23 mouse cellular contexts compared by ENCODE assay signal in genomic region chr6:87451771-87452170, GRCm38 (mm10). TPM values are rescaled to one million over a fixed set of nuclear protein-coding genes. Genes with fewer than 3 reads are reported as not detected.
DNase-seq lines count a peak whose midpoint lies in the region; ATAC-seq and TF ChIP-seq lines count a peak whose summit lies in the region.
"Had no signal": no experiment of that assay in that cellular context is flagged by ENCODE, and none has a peak within 500 bp of the region (broad histone marks: within the 10 kb centered on the region; RNA-seq: fewer than 3 reads in every experiment).

No protein-coding gene starts in this region.

- H3K4me1 ChIP-seq in kidney, adult 2 months (ENCODE audit: control insufficient read depth, insufficient read depth, low read length): no peaks in the 10 kb centered on the region
- 0 out of 2 replicates have a peak, but pooled peaks cover 6% of the 10 kb centered on the region for H3K4me1 ChIP-seq in kidney, embryonic 15.5 days
- no peaks in the 10 kb centered on the region for H3K4me1 ChIP-seq in midbrain, embryonic 11.5 days (ENCODE audit: control insufficient read depth, insufficient read depth, low read length)
- H3K4me1 ChIP-seq: embryonic facial prominence, embryonic 10.5 days; embryonic facial prominence, embryonic 13.5 days; forebrain, embryonic 12.5 days; forebrain, embryonic 15.5 days; hindbrain, embryonic 10.5 days; hindbrain, embryonic 13.5 days had no signal

- TF ChIP-seq CTCF in kidney, adult 2 months (conservative IDR thresholded peaks at IDR 0.05; ENCODE audit: insufficient read depth, insufficient read length, low read depth, low read length): no peak
- no peak for TF ChIP-seq CTCF in Patski (IDR thresholded peaks at IDR 0.05)

- peak; percentile 49 for DNase-seq in kidney, adult 2 months
- peak; percentile 19 for DNase-seq in Patski (ENCODE audit: low read depth, low spot score)
- peak; percentile 29 for DNase-seq in kidney, postnatal 10 days
- peak; percentile 38 to 67 for DNase-seq in kidney, postnatal 36 days
- DNase-seq in midbrain, embryonic 11.5 days (ENCODE audit: low spot score, missing footprints): no peak
- no peak for DNase-seq in cerebellum, adult 9-10 months
- DNase-seq: cerebellum, adult 2 months; cerebellum, postnatal 36 days; embryo, embryonic 11 days; gastrocnemius, postnatal 25 days had no signal

- 23% methylated on average over 3 of the region's 3 CpGs for WGBS in kidney, adult 2 months
- 42% methylated on average over 3 of the region's 3 CpGs for WGBS in kidney, embryonic 15.5 days
- WGBS in midbrain, embryonic 11.5 days: 81% methylated on average over 3 of the region's 3 CpGs

- TF ChIP-seq POLR2A in kidney, adult 2 months (IDR thresholded peaks at IDR 0.05; ENCODE audit: low read depth, low read length): no peak

- no peak overlapping the region for H3K4me3 ChIP-seq in kidney, adult 2 months (ENCODE audit: insufficient read depth, low read depth, low read length)
- no peak overlapping the region for H3K4me3 ChIP-seq in kidney, embryonic 15.5 days (replicated peaks)
- H3K4me3 ChIP-seq in midbrain, embryonic 11.5 days (ENCODE audit: low read depth, low read length): no peak overlapping the region
- H3K4me3 ChIP-seq: embryonic facial prominence, embryonic 10.5 days; embryonic facial prominence, embryonic 13.5 days; erythroblast, embryonic 14.5 days; forebrain, embryonic 12.5 days; forebrain, embryonic 15.5 days; hindbrain, embryonic 10.5 days; hindbrain, embryonic 13.5 days had no signal

- no peaks in the 10 kb centered on the region for H3K27me3 ChIP-seq in kidney, adult 2 months (replicated peaks; ENCODE audit: control insufficient read depth, insufficient read depth, low read length)
- H3K27me3 ChIP-seq in kidney, embryonic 15.5 days: no peaks in the 10 kb centered on the region
- peaks cover 32% of the 10 kb centered on the region for H3K27me3 ChIP-seq in Patski
- no peaks in the 10 kb centered on the region for H3K27me3 ChIP-seq in midbrain, embryonic 11.5 days (ENCODE audit: control insufficient read depth, insufficient read depth, low read length)
- H3K27me3 ChIP-seq: embryonic facial prominence, embryonic 13.5 days; forebrain, embryonic 12.5 days; forebrain, embryonic 15.5 days; hindbrain, embryonic 13.5 days had no signal

- no peaks in the 10 kb centered on the region for H3K9me3 ChIP-seq in kidney, embryonic 15.5 days (replicated peaks)
- H3K9me3 ChIP-seq in midbrain, embryonic 11.5 days (ENCODE audit: control insufficient read depth, low read length): no peaks in the 10 kb centered on the region
- H3K9me3 ChIP-seq: embryonic facial prominence, embryonic 10.5 days; embryonic facial prominence, embryonic 13.5 days; forebrain, embryonic 12.5 days; forebrain, embryonic 15.5 days; hindbrain, embryonic 10.5 days; hindbrain, embryonic 13.5 days had no signal

- CTCF ChIA-PET in Patski (lab: Charles Lee): interaction anchor here (1.0 to 1.6 kb wide), 8 partner anchors 15 to 77 kb away, joined by 3 to 6 read pairs (median 4); no protein-coding TSS in a partner anchor

- no peak overlapping the region for H3K4me2 ChIP-seq in kidney, embryonic 15.5 days
- no peak overlapping the region for H3K4me2 ChIP-seq in midbrain, embryonic 11.5 days
- H3K4me2 ChIP-seq: embryonic facial prominence, embryonic 13.5 days; forebrain, embryonic 12.5 days; forebrain, embryonic 15.5 days; heart, embryonic 11.5 days; hindbrain, embryonic 13.5 days had no signal

- in situ Hi-C loops in Patski (cut with MboI; ENCODE audit: low pct_unique_long_range_greater_than_20kb): loop anchor here (5.0 kb wide), 1 partner anchor 54 kb away; no protein-coding TSS in a partner anchor

- no peak for ATAC-seq in kidney, embryonic 15.5 days (replicated peaks; ENCODE audit: low FRiP score)
- peak; percentile 12 for ATAC-seq in Patski
- ATAC-seq in midbrain, embryonic 11.5 days (ENCODE audit: low FRiP score): no peak
- ATAC-seq: forebrain, embryonic 15.5 days; hindbrain, embryonic 16.5 days had no signal

- POLR2A ChIA-PET in Patski (lab: Charles Lee): no interaction called here

- no peak overlapping the region for H3K27ac ChIP-seq in kidney, adult 2 months (ENCODE audit: insufficient read depth, low read depth, low read length)
- H3K27ac ChIP-seq in kidney, embryonic 15.5 days: no peak overlapping the region
- no peak overlapping the region for H3K27ac ChIP-seq in midbrain, embryonic 11.5 days (ENCODE audit: low read depth, low read length)
- H3K27ac ChIP-seq: embryonic facial prominence, embryonic 10.5 days; embryonic facial prominence, embryonic 13.5 days; forebrain, embryonic 12.5 days; forebrain, embryonic 15.5 days; hindbrain, embryonic 10.5 days; hindbrain, embryonic 13.5 days had no signal

- no peaks in the 10 kb centered on the region for H3K36me3 ChIP-seq in kidney, adult 2 months (ENCODE audit: control insufficient read depth, insufficient read depth, low read length)
- H3K36me3 ChIP-seq in kidney, embryonic 15.5 days: no peaks in the 10 kb centered on the region
- H3K36me3 ChIP-seq in midbrain, embryonic 11.5 days (ENCODE audit: control insufficient read depth, insufficient read depth, low read length): no peaks in the 10 kb centered on the region
- H3K36me3 ChIP-seq: embryonic facial prominence, embryonic 10.5 days; embryonic facial prominence, embryonic 13.5 days; forebrain, embryonic 12.5 days; forebrain, embryonic 15.5 days; hindbrain, embryonic 10.5 days; hindbrain, embryonic 13.5 days had no signal

- no peak overlapping the region for H3K9ac ChIP-seq in kidney, embryonic 15.5 days
- H3K9ac ChIP-seq in midbrain, embryonic 11.5 days (ENCODE audit: low read length): no peak overlapping the region
- H3K9ac ChIP-seq: embryonic facial prominence, embryonic 13.5 days; forebrain, embryonic 12.5 days; forebrain, embryonic 15.5 days; hindbrain, embryonic 13.5 days had no signal

RNA-seq across cellular contexts. Expression of gene Bmp10, which starts 23.0 kb away (rescaled TPM):
- not detected in 2 replicates for polyA plus RNA-seq in kidney, adult 2 months (2012; rRNA removed)
- polyA plus RNA-seq in kidney, embryonic 15.5 days (2015; fragmentation: Nextera tagmentation; extraction: Ambion mirVana): not detected in 2 replicates
- polyA plus RNA-seq in Patski (2021): not detected
- polyA plus RNA-seq in midbrain, embryonic 11.5 days (2014; fragmentation: Nextera tagmentation; extraction: Ambion mirVana): not detected in 2 replicates
- polyA plus RNA-seq: C2C12; CD4-positive, CD25-positive, alpha-beta regulatory T cell, adult 4 months; cerebellum, adult 2 months; cortical plate, adult 2 months; embryonic facial prominence, embryonic 10.5 days; embryonic facial prominence, embryonic 13.5 days; erythroblast, embryonic 14.5 days; forebrain, embryonic 12.5 days; forebrain, embryonic 15.5 days; hindbrain, embryonic 10.5 days; hindbrain, embryonic 13.5 days; hindbrain, embryonic 16.5 days had no signal

Comparison
In these comparisons a context has a peak if more than half of its experiments do, and no peak if none do; other contexts are left out.
1. DNase-seq: peak in kidney, adult 2 months (single experiment), Patski (single experiment), kidney, postnatal 10 days (single experiment) and kidney, postnatal 36 days (2 of 2); none in midbrain, embryonic 11.5 days (single experiment) and cerebellum, adult 9-10 months (single experiment).